Mouse (Mus musculus) hindbrain, embryonic 14.5 days (tissue): ENCODE data around the gene Ctsw. TPM values are rescaled to one million over a fixed set of nuclear protein-coding genes. Genes with fewer than 3 reads are reported as not detected.

ENCODE experiments used
- ATAC-seq: fragments of 200-750 bp; cut with Nextera tagmentation; 2 replicates; pipeline ENCODE4 v1.8.0; 2017; ENCODE audit warnings: moderate number of reproducible peaks, mild to moderate bottlenecking, moderate TSS enrichment, moderate library complexity; ENCODE audit not compliant: low FRiP score
- DNase-seq: peaks from one replicate; pipeline ENCODE4 v3.0.0-alpha.2; 2015; ENCODE audit warnings: low spot score
- H3K27ac ChIP-seq: fragments of 300-500 bp; sonication (generic); 2 replicates; pipeline ENCODE4 v1.5.1; 2014; ENCODE audit warnings: mild to moderate bottlenecking, moderate library complexity
- H3K27me3 ChIP-seq: fragments of 300-500 bp; sonication (generic); 2 replicates; pipeline ENCODE4 v1.6.1; 2014; ENCODE audit warnings: mild to moderate bottlenecking, low read length, mixed read lengths; ENCODE audit not compliant: control insufficient read depth, insufficient read depth
- H3K36me3 ChIP-seq: fragments of 300-500 bp; sonication (generic); replicated peaks from 2 replicates; pipeline ENCODE4 v1.6.1; 2014; ENCODE audit not compliant: control insufficient read depth, insufficient read depth
- H3K4me1 ChIP-seq: fragments of 300-500 bp; sonication (generic); replicated peaks from 2 replicates; pipeline ENCODE4 v1.6.1; 2014; ENCODE audit warnings: antibody characterized with exemption, low read length, mixed read lengths; ENCODE audit not compliant: control insufficient read depth, insufficient read depth
- H3K4me2 ChIP-seq: fragments of 300-500 bp; sonication (generic); replicated peaks from 2 replicates; pipeline ENCODE4 v1.6.1; 2014; ENCODE audit warnings: mild to moderate bottlenecking, moderate library complexity
- H3K4me3 ChIP-seq: fragments of 300-500 bp; sonication (generic); replicated peaks from 2 replicates; pipeline ENCODE4 v1.5.1; 2014; ENCODE audit warnings: mild to moderate bottlenecking, low read length
- H3K9ac ChIP-seq: fragments of 300-500 bp; sonication (generic); 2 replicates; pipeline ENCODE4 v1.6.1; 2014
- H3K9me3 ChIP-seq: fragments of 300-500 bp; sonication (generic); 2 replicates; pipeline ENCODE4 v1.6.1; 2016; ENCODE audit warnings: low read length; ENCODE audit not compliant: control insufficient read depth
- WGBS: fragments of 180-500 bp; shearing (Covaris S2); extraction: QIAGEN DNeasy Blood & Tissue Kit; methylation state at CpG from one replicate; pipeline ENCODE4 v1.1.7; 2014; 5-methylcytosine and 5-hydroxymethylcytosine counted together
- polyA plus RNA-seq: library from polyadenylated mRNA; unstranded; fragments of >200 nt; fragmentation: Nextera tagmentation; extraction: Ambion mirVana; gene quantifications from 2 replicates; pipeline ENCODE4 v1.2.1, GENCODE M21; 2014

Gene Ctsw
- polyA plus RNA-seq, 1 experiment from 2014 or later, result 5.4 TPM

DNA sequence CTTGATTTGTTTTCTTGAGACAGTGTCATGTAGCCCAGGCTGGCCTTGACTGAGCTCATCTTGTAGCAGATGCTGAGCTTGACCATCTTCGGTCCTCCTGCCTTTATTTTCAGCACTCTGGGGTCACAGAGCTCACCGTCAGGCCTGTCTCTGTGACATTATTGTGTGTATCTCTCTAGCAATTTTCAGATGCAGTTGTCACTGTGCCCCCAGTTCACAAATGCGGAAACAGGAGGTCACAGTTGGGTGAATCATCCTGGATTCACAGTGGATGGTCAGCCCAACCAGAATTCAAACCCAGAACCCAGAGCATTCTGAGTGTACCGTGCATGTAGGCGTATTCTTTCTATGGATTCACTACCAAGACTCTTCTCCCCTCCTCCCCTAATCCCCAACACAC is 22.6 kb downstream of the Ctsw start:
- DNase-seq, result no peak
- H3K9me3 ChIP-seq, result no peaks in the 10 kb centered on the region
- WGBS, result 86% methylated on average over 5 of the region's 5 CpGs
- no peaks in the 10 kb centered on the region for H3K36me3 ChIP-seq
- no peak overlapping the region for H3K27ac ChIP-seq
- H3K27me3 ChIP-seq, result peaks cover 57% of the 10 kb centered on the region
- H3K9ac ChIP-seq, result no peak overlapping the region
- H3K4me2 ChIP-seq, result no peak overlapping the region
- H3K4me1 ChIP-seq, result peaks cover 10% of the 10 kb centered on the region; the same call in 1 of the 2 replicates
- no peak overlapping the region for H3K4me3 ChIP-seq
- ATAC-seq, result no peak

DNA sequence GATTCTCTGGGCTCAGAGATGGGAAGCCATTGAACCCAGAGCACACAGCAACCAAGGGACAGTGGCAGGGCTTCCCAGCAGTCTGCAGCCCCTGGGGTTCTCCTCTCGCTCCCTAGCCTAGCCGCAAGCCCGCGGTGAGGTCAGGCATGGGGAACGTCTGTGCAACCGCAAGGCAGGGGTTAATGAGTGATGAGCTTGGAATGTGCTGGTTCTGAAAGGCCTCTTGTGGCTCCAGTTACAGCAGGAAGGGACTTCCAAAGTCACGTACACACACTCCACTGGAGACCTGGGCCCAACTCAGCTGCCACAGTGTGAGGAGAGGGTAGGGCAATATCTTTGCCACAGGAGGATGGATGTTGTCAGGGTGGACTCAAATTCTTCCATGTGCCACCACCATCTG is 23.4 kb downstream of the Ctsw start:
- no peaks in the 10 kb centered on the region for H3K36me3 ChIP-seq
- no peak overlapping the region for H3K9ac ChIP-seq
- DNase-seq (no peak), ATAC-seq (no peak)
- H3K9me3 ChIP-seq, result no peaks in the 10 kb centered on the region
- peaks cover 51% of the 10 kb centered on the region for H3K27me3 ChIP-seq
- WGBS, result 35% methylated on average over 7 of the region's 7 CpGs
- H3K4me1 ChIP-seq, result peaks cover 10% of the 10 kb centered on the region; the same call in 1 of the 2 replicates
- no peak overlapping the region for H3K4me2 ChIP-seq
- H3K4me3 ChIP-seq, result no peak overlapping the region
- no peak overlapping the region for H3K27ac ChIP-seq

DNA sequence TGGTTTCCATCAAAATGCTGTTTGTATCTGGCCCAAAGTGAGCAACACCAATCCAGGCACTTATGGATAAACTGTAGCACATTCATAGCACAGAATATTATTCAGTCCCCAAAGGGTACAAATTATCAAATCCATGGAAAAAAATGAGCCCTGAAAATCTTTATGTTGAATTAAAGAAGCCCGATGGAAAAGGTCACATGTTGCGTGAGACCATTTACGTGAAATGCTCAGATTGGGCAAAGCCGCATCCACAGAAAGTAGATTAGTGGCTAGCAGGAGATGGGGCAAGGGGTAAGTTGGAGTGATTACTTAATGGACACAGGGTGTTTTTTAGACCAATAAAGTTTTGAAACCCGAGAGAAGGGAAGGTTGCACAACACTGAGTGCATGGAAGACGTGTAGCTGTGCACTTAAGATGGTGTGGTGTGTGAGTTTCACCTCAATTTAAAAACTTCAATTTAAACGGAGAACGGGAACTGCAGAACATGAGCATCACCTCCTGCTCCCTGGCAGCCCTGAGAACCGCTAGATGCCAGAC is 23.9 kb downstream of the Ctsw start:
- H3K27me3 ChIP-seq, result peaks cover 46% of the 10 kb centered on the region
- no peak for ATAC-seq
- H3K9me3 ChIP-seq, result no peaks in the 10 kb centered on the region
- no peaks in the 10 kb centered on the region for H3K36me3 ChIP-seq
- DNase-seq, result no peak
- no peak overlapping the region for H3K9ac ChIP-seq
- H3K27ac ChIP-seq, result no peak overlapping the region
- peaks cover 10% of the 10 kb centered on the region; the same call in 1 of the 2 replicates for H3K4me1 ChIP-seq
- WGBS, result 67% methylated on average over 9 of the region's 9 CpGs
- H3K4me3 ChIP-seq, result no peak overlapping the region
- no peak overlapping the region for H3K4me2 ChIP-seq

DNA sequence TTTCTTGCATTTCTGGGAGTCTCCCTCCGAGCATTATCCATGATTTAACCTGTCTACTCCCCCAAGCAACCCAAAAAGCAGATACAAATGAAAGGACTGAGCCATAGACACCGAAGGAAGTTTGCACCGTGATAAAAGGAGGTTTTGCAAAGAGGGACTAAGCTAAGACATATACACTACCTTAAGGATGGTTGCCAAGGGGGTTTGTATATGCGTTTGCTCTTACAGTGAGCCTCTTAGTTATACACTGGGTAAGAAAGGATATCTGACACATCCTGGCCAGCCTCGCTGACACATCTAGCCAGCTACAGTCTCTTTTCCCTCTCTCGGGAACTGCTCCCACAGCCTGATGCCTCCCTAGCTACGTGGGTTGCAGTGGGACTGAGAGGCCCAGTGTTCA is 34.4 kb downstream of the Ctsw start:
- no peak overlapping the region for H3K4me3 ChIP-seq
- no peak for ATAC-seq
- H3K4me2 ChIP-seq, result peak overlapping the region; percentile 51
- DNase-seq, result no peak
- WGBS, result 75% methylated on average over 7 of the region's 7 CpGs
- H3K9me3 ChIP-seq, result no peaks in the 10 kb centered on the region
- H3K9ac ChIP-seq, result peak overlapping the region; percentile 39
- H3K4me1 ChIP-seq, result peaks cover 6% of the 10 kb centered on the region
- H3K27ac ChIP-seq, result peak overlapping the region; percentile 43; the same call in 1 of the 2 replicates
- H3K27me3 ChIP-seq, result no peaks in the 10 kb centered on the region
- 0 out of 2 replicates have a peak, but pooled peaks cover under 1% of the 10 kb centered on the region for H3K36me3 ChIP-seq

DNA sequence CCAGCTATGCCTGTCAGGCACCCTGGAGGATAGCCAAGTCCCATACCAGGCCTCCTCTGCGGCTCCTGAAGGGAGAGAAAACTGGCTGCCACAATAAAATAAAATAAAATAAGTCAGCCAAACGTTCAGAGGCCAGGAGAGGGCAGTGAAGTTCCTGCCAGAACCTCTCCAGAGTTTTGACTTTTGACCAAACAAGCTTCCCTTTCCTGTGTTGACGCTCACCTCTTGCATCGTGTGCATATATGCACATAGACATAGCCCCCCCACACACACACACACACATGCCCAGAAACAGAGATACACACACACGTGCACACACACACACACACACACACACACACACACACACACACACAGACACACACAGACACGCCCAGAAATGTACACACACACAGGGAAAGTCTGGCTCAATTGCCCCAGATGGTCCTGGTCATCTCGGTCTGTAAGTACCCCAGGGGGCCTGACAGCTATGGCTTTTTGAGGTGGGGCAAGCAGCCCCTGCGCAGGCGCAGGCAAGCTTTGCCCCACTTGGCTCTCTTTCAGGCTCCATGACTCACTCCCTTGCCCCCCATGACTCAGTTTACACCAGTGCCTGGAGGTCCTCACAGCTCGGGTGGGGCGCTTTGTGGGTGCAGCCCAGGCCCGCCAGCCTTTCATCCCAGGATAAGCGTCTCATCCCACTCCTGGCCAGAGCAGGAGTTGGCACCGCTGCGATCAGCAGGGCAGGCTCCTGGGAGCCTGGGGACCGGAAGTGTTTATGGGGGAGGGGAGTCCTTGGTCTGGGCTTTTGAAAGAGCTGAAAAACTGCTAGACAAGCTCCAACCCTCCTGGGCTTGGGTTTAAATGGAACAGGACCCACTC is 35.1 kb downstream of the Ctsw start:
- Histone ChIP-seq H3K4me1 (peaks cover 6% of the 10 kb centered on the region), H3K4me2 (peak overlapping the region; percentile 51), H3K27me3 (no peaks in the 10 kb centered on the region), H3K4me3 (peak overlapping the region; percentile 17), H3K9me3 (no peaks in the 10 kb centered on the region), H3K27ac (peak overlapping the region; percentile 43; the same call in 1 of the 2 replicates), H3K36me3 (0 out of 2 replicates have a peak, but pooled peaks cover 5% of the 10 kb centered on the region), H3K9ac (peak overlapping the region; percentile 39)
- DNase-seq (peak; percentile 40), ATAC-seq (peak; percentile 37; the same call in 1 of the 2 replicates)
- 12% methylated on average over 16 of the region's 16 CpGs for WGBS

DNA sequence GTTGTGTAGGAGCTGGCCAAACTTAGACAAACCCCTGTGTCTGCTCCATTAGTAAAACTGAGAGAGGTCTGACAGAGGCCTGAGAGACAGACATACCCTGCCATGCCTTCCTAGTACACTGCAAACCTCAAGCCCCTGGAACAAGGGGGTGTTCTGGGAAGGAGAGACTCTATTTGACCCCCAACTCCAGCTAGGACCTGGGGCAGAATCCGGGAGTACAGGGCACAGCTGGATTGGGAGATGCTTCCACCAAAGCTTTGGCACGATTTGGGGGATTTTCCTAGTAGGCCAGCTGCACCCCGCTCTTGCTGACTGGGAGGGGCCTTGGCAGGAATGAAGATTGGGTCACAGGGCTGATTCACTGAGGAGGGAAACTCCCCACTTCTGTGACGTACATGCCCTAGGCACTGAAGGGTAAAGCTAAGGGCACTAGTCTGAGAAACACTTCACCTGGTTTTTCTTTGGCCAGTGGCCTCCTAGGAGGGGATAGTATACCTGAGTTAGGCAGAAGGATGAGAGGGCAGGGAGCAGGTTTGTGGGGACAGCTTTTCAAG is 36.3 kb downstream of the Ctsw start:
- H3K27me3 ChIP-seq, result no peaks in the 10 kb centered on the region
- 74% methylated on average over 4 of the region's 4 CpGs for WGBS
- ATAC-seq (no peak), DNase-seq (no peak)
- H3K36me3 ChIP-seq, result peaks cover 13% of the 10 kb centered on the region
- no peak overlapping the region for H3K27ac ChIP-seq
- H3K9me3 ChIP-seq, result no peaks in the 10 kb centered on the region
- H3K9ac ChIP-seq, result no peak overlapping the region
- no peak overlapping the region for H3K4me3 ChIP-seq
- no peak overlapping the region for H3K4me2 ChIP-seq
- peaks cover 6% of the 10 kb centered on the region for H3K4me1 ChIP-seq

DNA sequence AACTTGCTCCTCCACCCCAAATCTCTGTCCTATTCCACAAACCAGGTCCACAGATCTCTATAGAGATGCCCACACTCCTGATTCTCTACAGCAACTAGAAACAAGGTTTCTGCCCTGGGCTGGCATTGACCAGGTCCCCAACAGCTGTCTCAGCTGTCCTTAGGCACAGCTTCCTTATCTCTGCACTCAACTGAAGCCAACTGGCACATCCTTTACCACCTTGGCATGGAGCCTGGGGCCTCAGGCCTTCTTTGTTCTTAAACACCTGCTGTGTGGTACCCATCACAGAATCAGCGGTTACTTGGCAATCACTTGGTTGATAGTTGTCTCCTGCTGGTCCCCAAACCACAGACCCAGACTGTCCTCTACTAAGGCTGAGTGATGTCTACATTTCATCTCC is 37.9 kb downstream of the Ctsw start:
- no peak for ATAC-seq
- H3K4me1 ChIP-seq, result peaks cover 18% of the 10 kb centered on the region
- H3K4me3 ChIP-seq, result no peak overlapping the region
- 74% methylated on average over 1 of the region's 1 CpGs for WGBS
- no peak overlapping the region for H3K27ac ChIP-seq
- no peaks in the 10 kb centered on the region for H3K9me3 ChIP-seq
- DNase-seq, result no peak
- peaks cover 25% of the 10 kb centered on the region for H3K36me3 ChIP-seq
- H3K4me2 ChIP-seq, result no peak overlapping the region
- H3K9ac ChIP-seq, result no peak overlapping the region
- no peaks in the 10 kb centered on the region for H3K27me3 ChIP-seq

DNA sequence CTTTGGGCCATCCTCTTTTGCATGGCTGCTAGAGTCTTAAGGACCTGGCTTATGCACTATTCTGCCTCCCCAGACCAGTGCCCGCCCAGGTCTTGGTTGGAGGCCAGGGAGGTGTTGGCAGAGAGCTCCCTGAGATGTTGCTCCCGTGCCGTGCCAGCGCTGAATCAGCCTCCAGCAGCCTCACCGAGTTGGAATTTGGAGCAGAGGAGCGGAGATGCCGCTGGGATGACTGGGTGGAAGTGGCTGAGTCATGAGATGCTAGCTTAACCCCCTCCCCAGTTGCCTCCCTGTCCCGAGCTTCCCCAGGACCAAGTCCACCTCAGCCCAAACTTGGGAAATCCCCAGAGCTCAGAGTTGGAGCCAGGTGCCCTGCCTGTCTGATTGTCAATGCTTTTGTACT is 38.5 kb downstream of the Ctsw start:
- no peak overlapping the region for H3K9ac ChIP-seq
- H3K9me3 ChIP-seq, result no peaks in the 10 kb centered on the region
- H3K4me3 ChIP-seq, result no peak overlapping the region
- H3K4me2 ChIP-seq, result no peak overlapping the region
- no peak for DNase-seq
- WGBS, result 74% methylated on average over 8 of the region's 8 CpGs
- H3K4me1 ChIP-seq, result peaks cover 18% of the 10 kb centered on the region
- H3K36me3 ChIP-seq, result peaks cover 25% of the 10 kb centered on the region
- H3K27ac ChIP-seq, result no peak overlapping the region
- no peaks in the 10 kb centered on the region for H3K27me3 ChIP-seq
- no peak for ATAC-seq

DNA sequence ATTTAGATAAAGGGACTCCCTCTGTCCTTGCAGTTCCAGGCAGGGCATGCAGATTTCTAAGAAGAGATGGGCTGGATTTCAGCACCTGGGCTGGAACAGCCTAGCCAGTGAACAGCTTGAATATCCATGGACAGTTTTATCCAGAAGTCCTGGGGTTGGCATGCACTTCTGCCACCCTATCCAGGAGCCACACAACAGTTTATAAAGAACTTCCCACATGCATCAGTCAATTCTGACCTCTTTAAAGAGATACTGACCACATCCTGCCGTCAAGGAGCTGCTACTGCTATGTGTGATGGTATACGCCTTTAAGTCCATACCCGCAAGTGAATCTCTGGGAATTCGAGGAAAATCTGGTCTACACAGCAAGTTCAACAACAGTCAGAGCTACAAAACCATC is 39.1 kb downstream of the Ctsw start:
- ATAC-seq, result no peak

More for the DNA sequence above, 39.1 kb downstream of the Ctsw start:
- no peak overlapping the region for H3K4me2 ChIP-seq
- H3K4me3 ChIP-seq, result no peak overlapping the region
- no peak for DNase-seq
- H3K36me3 ChIP-seq, result peaks cover 25% of the 10 kb centered on the region
- H3K27me3 ChIP-seq, result no peaks in the 10 kb centered on the region
- H3K9ac ChIP-seq, result no peak overlapping the region
- no peaks in the 10 kb centered on the region for H3K9me3 ChIP-seq
- H3K4me1 ChIP-seq, result peaks cover 18% of the 10 kb centered on the region
- WGBS, result 87% methylated on average over 4 of the region's 4 CpGs
- H3K27ac ChIP-seq, result no peak overlapping the region
